Mouse (Mus musculus): ENCODE measurements around the gene Adgrg7. TPM values are rescaled to one million over a fixed set of nuclear protein-coding genes. Genes with fewer than 3 reads are reported as not detected.

The Adgrg7 gene
- not detected in 2 replicates for polyA plus RNA-seq (2014; fragmentation: Nextera tagmentation; extraction: Ambion mirVana)

DNA sequence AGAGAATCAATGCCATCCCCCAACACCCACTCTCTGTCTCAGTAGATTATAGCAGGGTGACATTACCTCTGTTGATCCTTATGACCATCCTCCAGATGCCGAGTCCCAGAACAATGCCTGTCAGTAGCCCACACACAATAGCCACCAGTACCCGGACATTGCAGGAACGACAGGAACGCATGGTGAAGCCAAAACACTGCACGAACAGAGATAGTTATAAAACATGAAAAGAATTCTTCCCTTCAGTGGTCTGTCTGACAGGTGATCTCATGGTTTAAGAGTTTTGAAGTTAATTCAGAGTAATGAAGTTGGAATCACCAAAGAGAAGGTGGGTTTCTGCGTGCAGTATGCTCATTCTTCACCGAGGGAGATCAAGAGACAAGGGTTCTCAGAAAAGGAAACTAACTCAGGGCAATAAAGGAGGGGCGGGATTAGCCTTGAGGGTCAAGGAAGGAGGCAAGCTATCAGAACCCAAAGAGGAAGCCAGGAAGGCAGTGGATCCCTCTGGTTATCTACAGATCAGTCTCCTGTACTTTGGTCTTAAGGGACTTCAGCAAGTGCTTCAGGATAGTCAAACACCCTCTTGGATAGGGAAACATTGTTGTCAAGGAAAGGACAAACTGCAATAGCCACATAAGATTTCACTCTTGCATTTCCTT lies at the start of gene Adgrg7:
Gene Adgrg7 (minus strand): TSS at position 375 of the 659 bp plus-strand sequence.
- no peak for ATAC-seq (replicated peaks; ENCODE audit: low FRiP score)

DNA sequence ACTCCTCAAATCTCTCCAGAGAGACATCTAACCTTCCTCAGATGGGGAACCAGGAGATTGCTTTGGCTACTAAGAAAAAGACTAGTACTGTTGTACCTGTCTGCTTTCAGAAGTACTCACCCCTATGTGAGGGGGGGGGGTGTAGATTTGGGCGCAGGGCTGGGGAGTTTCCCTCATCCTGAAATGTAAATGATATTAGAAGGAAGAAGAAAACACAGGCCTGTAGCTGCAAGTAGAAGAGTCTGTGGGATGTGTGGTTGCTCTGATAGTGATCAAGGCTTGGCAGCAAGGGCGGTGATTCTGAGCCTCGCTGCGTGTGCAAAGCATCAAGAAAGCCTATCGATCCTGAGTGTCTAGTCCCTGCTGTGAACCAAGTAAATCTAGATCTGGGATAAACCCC lies 47.3 kb upstream of the Adgrg7 start:
- Histone ChIP-seq H3K9me3 (ENCODE audit: control insufficient read depth, low read length) (no peaks in the 10 kb centered on the region), H3K36me3 (ENCODE audit: control insufficient read depth, insufficient read depth, low read length) (no peaks in the 10 kb centered on the region), H3K9ac (ENCODE audit: low read length) (no peak overlapping the region), H3K27ac (ENCODE audit: low read depth, low read length) (no peak overlapping the region), H3K4me3 (ENCODE audit: low read depth, low read length) (no peak overlapping the region), H3K27me3 (ENCODE audit: control insufficient read depth, insufficient read depth, low read length) (no peaks in the 10 kb centered on the region), H3K4me2 (ENCODE audit: low read depth, low read length, severe bottlenecking) (no peak overlapping the region), H3K4me1 (replicated peaks; ENCODE audit: control insufficient read depth, insufficient read depth, low read length) (no peaks in the 10 kb centered on the region)
- no peak for DNase-seq (ENCODE audit: low spot score)
- WGBS = 84% methylated on average over 5 of the region's 5 CpGs
- ATAC-seq (replicated peaks; ENCODE audit: low FRiP score) = no peak

More for the DNA sequence above, at the start of gene Adgrg7:
- Histone ChIP-seq H3K27ac (ENCODE audit: low read depth, low read length) (no peak within 1 kb of the TSS), H3K27me3 (ENCODE audit: control insufficient read depth, insufficient read depth, low read length) (no peaks in the 10 kb centered on the region), H3K4me3 (ENCODE audit: low read depth, low read length) (no peak within 1 kb of the TSS), H3K9ac (ENCODE audit: low read length) (no peak within 1 kb of the TSS), H3K9me3 (ENCODE audit: control insufficient read depth, low read length) (no peaks in the 10 kb centered on the region), H3K36me3 (ENCODE audit: control insufficient read depth, insufficient read depth, low read length) (no peaks in the 10 kb centered on the region), H3K4me2 (ENCODE audit: low read depth, low read length, severe bottlenecking) (no peak within 1 kb of the TSS), H3K4me1 (replicated peaks; ENCODE audit: control insufficient read depth, insufficient read depth, low read length) (no peaks in the 10 kb centered on the region)
- WGBS = 80% methylated on average over 8 of the region's 8 CpGs
- no peak for DNase-seq (ENCODE audit: low spot score)

DNA sequence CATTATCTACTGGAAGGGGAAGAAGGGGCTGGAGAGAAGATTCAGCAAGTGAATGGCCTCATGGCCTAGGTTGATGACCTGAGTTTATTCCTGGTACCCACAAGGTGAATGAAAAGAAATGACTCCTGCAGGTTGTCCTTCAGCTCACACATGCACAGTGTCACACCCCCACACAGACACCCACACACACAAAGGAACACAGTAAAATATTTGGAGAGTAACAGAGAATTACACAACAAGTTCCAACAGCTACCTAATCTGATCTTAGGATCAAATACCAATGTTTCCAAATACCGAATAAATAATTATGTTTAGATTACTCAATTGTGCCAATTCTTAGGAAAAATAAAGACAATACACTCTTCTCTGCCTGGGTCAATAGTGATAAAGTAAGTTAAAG lies 37.7 kb upstream of the Adgrg7 start:
- H3K4me3 ChIP-seq (ENCODE audit: low read depth, low read length) = no peak overlapping the region
- WGBS = 90% methylated on average over 1 of the region's 1 CpGs
- H3K9me3 ChIP-seq (ENCODE audit: control insufficient read depth, low read length) = no peaks in the 10 kb centered on the region
- ATAC-seq (replicated peaks; ENCODE audit: low FRiP score) (no peak), DNase-seq (ENCODE audit: low spot score) (no peak)
- H3K27me3 ChIP-seq (ENCODE audit: control insufficient read depth, insufficient read depth, low read length) = no peaks in the 10 kb centered on the region
- H3K27ac ChIP-seq (ENCODE audit: low read depth, low read length) = no peak overlapping the region
- H3K9ac ChIP-seq (ENCODE audit: low read length) = no peak overlapping the region
- no peak overlapping the region for H3K4me2 ChIP-seq (ENCODE audit: low read depth, low read length, severe bottlenecking)
- H3K4me1 ChIP-seq (replicated peaks; ENCODE audit: control insufficient read depth, insufficient read depth, low read length) = no peaks in the 10 kb centered on the region
- H3K36me3 ChIP-seq (ENCODE audit: control insufficient read depth, insufficient read depth, low read length) = no peaks in the 10 kb centered on the region

DNA sequence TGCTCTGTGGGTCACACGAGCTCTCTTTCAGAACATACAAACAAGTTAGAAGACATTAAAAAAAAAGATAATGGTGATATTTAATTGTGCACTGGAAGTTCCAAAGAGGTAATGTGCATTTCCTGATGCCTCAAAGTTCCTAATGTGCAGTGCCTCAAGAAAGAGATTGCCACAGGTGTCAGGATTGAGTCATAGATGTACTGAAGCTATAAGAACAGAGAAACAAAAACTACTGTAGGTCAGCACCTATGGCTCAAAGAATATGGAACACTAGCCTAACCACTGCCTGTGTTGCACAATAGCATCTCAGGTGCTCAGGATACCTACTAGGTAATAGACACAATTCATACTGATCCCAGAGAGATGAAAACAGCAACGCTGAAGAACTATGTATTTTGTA lies 36.3 kb upstream of the Adgrg7 start:
- no peaks in the 10 kb centered on the region for H3K9me3 ChIP-seq (ENCODE audit: control insufficient read depth, low read length)
- no peak for ATAC-seq (replicated peaks; ENCODE audit: low FRiP score)
- H3K9ac ChIP-seq (ENCODE audit: low read length) = no peak overlapping the region
- H3K4me3 ChIP-seq (ENCODE audit: low read depth, low read length) = no peak overlapping the region
- no peak overlapping the region for H3K27ac ChIP-seq (ENCODE audit: low read depth, low read length)
- no peak overlapping the region for H3K4me2 ChIP-seq (ENCODE audit: low read depth, low read length, severe bottlenecking)
- DNase-seq (ENCODE audit: low spot score) = no peak
- no peaks in the 10 kb centered on the region for H3K27me3 ChIP-seq (ENCODE audit: control insufficient read depth, insufficient read depth, low read length)
- no peaks in the 10 kb centered on the region for H3K4me1 ChIP-seq (replicated peaks; ENCODE audit: control insufficient read depth, insufficient read depth, low read length)
- no peaks in the 10 kb centered on the region for H3K36me3 ChIP-seq (ENCODE audit: control insufficient read depth, insufficient read depth, low read length)
- 94% methylated on average over 2 of the region's 2 CpGs for WGBS

DNA sequence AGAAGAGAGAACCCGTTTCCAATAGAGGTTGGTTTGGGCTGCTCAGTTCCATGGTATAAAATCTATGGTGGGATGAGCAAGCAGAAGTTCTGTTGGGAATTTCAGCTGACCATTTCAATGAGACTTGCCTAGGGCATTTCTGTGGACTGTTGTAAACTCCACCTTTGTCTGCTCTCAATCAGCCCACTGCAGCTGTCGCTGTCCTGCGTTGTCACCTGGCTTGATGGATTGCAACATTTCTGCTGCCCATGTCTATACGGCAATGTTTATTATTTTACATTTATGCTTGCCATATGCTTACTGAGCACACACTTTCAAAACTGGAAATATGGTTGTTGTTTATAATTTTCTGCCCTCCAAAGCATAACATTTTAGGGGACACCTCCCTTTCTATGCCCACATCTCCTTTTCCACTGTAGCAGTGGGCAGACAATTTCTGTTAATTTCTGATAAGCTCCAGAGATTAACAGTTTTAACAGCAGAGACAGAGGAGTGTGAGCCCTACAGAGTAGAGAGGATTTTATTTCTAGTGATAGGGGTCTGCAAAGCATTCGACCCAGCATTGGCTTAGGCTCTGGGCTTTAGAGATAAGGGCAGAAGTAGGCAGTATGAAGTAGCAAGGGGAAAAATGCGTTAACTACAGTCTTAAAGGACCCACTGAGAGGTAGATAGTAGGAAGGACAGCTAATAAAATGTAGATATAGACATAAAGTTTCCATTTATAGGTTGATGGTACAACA lies 5.9 kb upstream of the Adgrg7 start:
- Histone ChIP-seq H3K27ac (ENCODE audit: low read depth, low read length) (no peak overlapping the region), H3K4me2 (ENCODE audit: low read depth, low read length, severe bottlenecking) (no peak overlapping the region), H3K9ac (ENCODE audit: low read length) (no peak overlapping the region), H3K4me3 (ENCODE audit: low read depth, low read length) (no peak overlapping the region), H3K4me1 (replicated peaks; ENCODE audit: control insufficient read depth, insufficient read depth, low read length) (no peaks in the 10 kb centered on the region), H3K36me3 (ENCODE audit: control insufficient read depth, insufficient read depth, low read length) (no peaks in the 10 kb centered on the region), H3K27me3 (ENCODE audit: control insufficient read depth, insufficient read depth, low read length) (no peaks in the 10 kb centered on the region), H3K9me3 (ENCODE audit: control insufficient read depth, low read length) (no peaks in the 10 kb centered on the region)
- DNase-seq (ENCODE audit: low spot score) (no peak), ATAC-seq (replicated peaks; ENCODE audit: low FRiP score) (no peak)
- 87% methylated on average over 6 of the region's 6 CpGs for WGBS

DNA sequence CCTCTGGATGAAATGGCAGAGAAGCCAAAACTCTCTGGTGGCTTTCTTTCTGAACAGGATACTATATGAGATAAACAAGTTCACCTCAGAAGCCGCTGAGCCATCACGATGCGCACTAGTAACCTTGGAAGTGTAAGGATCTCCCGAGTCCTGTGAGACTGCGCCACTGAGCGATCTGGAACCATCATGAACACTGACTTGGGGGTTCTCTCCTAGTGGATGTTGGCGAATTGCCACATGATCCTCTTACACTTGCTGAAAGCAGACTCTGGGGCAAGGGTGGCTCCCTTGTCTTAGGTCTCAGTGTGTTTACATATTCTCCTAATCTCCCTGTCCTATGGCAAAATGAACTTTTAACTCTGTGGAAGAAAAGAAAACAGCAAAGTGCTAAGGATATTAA lies 5.3 kb upstream of the Adgrg7 start:
- Histone ChIP-seq H3K27ac (ENCODE audit: low read depth, low read length) (no peak overlapping the region), H3K4me1 (replicated peaks; ENCODE audit: control insufficient read depth, insufficient read depth, low read length) (no peaks in the 10 kb centered on the region), H3K27me3 (ENCODE audit: control insufficient read depth, insufficient read depth, low read length) (no peaks in the 10 kb centered on the region), H3K4me3 (ENCODE audit: low read depth, low read length) (no peak overlapping the region), H3K9me3 (ENCODE audit: control insufficient read depth, low read length) (no peaks in the 10 kb centered on the region), H3K9ac (ENCODE audit: low read length) (no peak overlapping the region), H3K4me2 (ENCODE audit: low read depth, low read length, severe bottlenecking) (no peak overlapping the region), H3K36me3 (ENCODE audit: control insufficient read depth, insufficient read depth, low read length) (no peaks in the 10 kb centered on the region)
- DNase-seq (ENCODE audit: low spot score) = no peak
- no peak for ATAC-seq (replicated peaks; ENCODE audit: low FRiP score)
- 91% methylated on average over 7 of the region's 7 CpGs for WGBS

DNA sequence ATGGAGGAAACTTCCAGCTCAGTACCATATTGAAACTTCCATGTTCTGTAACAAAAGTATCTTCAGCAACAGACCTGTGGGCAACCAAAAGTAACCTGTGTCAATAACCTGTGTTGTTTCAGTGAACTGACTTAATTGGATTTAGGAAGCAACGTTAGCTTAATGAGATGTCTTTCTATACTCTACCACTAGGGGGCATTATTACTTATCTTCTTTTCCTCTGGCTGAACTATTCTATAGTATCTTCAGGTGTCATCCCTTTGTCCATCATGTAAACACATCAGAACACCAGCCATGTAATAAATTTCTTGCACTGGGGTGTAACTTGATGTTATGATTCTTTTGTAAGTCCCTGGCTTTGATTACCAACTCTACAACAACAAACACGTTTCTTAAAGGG lies 4.8 kb upstream of the Adgrg7 start:
- ATAC-seq (replicated peaks; ENCODE audit: low FRiP score) (no peak; the same call in 1 of the 2 replicates), DNase-seq (ENCODE audit: low spot score) (no peak)
- Histone ChIP-seq H3K4me1 (replicated peaks; ENCODE audit: control insufficient read depth, insufficient read depth, low read length) (no peaks in the 10 kb centered on the region), H3K4me2 (ENCODE audit: low read depth, low read length, severe bottlenecking) (no peak overlapping the region), H3K9ac (ENCODE audit: low read length) (no peak overlapping the region), H3K27me3 (ENCODE audit: control insufficient read depth, insufficient read depth, low read length) (no peaks in the 10 kb centered on the region), H3K9me3 (ENCODE audit: control insufficient read depth, low read length) (no peaks in the 10 kb centered on the region), H3K27ac (ENCODE audit: low read depth, low read length) (no peak overlapping the region), H3K36me3 (ENCODE audit: control insufficient read depth, insufficient read depth, low read length) (no peaks in the 10 kb centered on the region), H3K4me3 (ENCODE audit: low read depth, low read length) (no peak overlapping the region)
- 42% methylated on average over 2 of the region's 2 CpGs for WGBS

DNA sequence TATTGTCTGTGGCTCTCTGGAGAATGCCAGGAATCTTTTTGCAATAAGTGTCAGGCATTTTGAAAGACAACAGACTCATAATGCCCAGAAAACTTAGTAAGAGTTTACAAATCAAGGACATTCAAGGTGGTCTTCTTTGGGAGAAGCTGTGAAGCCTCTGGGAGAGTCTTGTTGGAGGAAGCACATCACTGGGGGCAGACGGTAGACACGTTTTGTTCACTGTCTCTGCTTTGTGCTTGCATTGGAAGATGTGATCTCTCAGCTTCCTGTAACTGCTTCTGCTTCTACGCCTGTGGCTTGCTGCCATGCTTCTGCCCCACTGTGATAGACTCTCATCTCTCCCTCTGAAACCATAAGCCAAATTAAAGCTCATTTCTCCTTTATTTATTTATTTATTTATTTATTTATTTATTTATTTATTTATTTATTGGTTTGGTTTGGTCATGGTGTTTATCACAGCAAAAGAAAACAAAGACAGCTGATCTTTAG lies 3.9 kb upstream of the Adgrg7 start:
- H3K9ac ChIP-seq (ENCODE audit: low read length) = no peak overlapping the region
- H3K4me3 ChIP-seq (ENCODE audit: low read depth, low read length) = no peak overlapping the region
- H3K27ac ChIP-seq (ENCODE audit: low read depth, low read length) = no peak overlapping the region
- no peaks in the 10 kb centered on the region for H3K27me3 ChIP-seq (ENCODE audit: control insufficient read depth, insufficient read depth, low read length)
- no peaks in the 10 kb centered on the region for H3K4me1 ChIP-seq (replicated peaks; ENCODE audit: control insufficient read depth, insufficient read depth, low read length)
- WGBS = 77% methylated on average over 3 of the region's 3 CpGs
- H3K4me2 ChIP-seq (ENCODE audit: low read depth, low read length, severe bottlenecking) = no peak overlapping the region
- no peaks in the 10 kb centered on the region for H3K9me3 ChIP-seq (ENCODE audit: control insufficient read depth, low read length)
- no peak for DNase-seq (ENCODE audit: low spot score)
- H3K36me3 ChIP-seq (ENCODE audit: control insufficient read depth, insufficient read depth, low read length) = no peaks in the 10 kb centered on the region
- ATAC-seq (replicated peaks; ENCODE audit: low FRiP score) = no peak
